Mouse (Mus musculus) gastrocnemius, postnatal 36 days (tissue): ENCODE results near the gene Mtch2. TPM values are rescaled to one million over a fixed set of nuclear protein-coding genes. Genes with fewer than 3 reads are reported as not detected.
"Not testable (repeated sequence)": the region's sequence is repeated elsewhere in the genome, so short reads cannot be mapped to it uniquely, and the experiment has no call there.

Source experiments
- DNase-seq, 2 experiments: peaks; one replicate each; pipeline ENCODE4 v3.0.0; 2022
- intact Hi-C: fragments of 180-260 bp; cut with DNase I; formaldehyde crosslinking; loops from one replicate; pipeline ENCODE4 v1.15.1; 2025
- long read RNA-seq, 2 experiments: library from polyadenylated mRNA; stranded (forward); transcript quantifications; one replicate each; pipeline ENCODE4 v2.0.0; 2021
- total RNA-seq, 2 experiments: library from RNA; stranded (reverse); gene quantifications; 2 replicates each; pipeline ENCODE4 v1.2.3; 2021

The Mtch2 gene
- 100 to 1,000 TPM; 133 to 153 TPM for total RNA-seq
- long read RNA-seq, experiment 1, transcript Mtch2-205 (13 exons, 2,596 nt): major isoform, 167 of 210 reads
- long read RNA-seq, experiment 1, partial matches to known transcripts: 16 of 210 reads
- long read RNA-seq, experiment 1, other reads (novel, unspliced or antisense): 23 of 210 reads
- long read RNA-seq, experiment 2, transcript Mtch2-205 (13 exons, 2,596 nt): major isoform, 230 of 267 reads
- long read RNA-seq, experiment 2, partial matches to known transcripts: 17 of 267 reads
- long read RNA-seq, experiment 2, other reads (novel, unspliced or antisense): 17 of 267 reads

DNA sequence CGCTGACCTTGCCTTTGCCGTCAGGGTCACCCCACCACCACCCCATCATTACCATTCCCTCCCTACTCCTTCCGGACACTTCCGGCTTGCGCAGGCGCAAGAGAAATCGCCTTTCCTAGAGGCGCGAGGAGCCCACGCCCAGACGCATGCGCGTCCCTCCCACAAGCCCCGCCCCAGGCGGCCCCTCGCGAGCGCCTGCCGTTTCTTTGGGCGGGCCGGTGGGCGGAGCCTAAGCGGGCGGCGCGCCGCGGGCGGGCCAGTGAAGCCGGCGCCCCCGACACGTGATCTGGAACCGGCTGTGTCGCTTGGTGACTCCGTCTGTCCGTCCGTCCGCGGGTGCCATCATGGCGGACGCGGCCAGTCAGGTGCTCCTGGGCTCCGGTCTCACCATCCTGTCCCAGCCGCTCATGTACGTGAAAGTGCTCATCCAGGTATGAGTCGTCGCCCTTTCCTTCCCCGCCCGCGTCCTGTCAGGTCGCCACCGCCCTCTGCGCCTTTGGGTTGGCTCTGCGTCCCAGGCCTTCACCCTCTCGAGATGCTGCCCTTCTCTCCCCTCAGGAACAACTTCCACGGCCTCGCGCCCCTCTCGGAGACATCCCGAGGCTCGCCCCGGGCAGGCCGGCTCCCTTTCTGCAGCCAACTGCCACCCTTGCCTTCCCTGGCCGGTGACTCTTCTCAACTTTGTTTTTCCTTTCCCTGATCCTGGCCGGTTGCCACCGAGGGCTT, at the start of gene Mtch2:
TSS of gene Mtch2 (plus strand) at position 201 of the 726 bp plus-strand sequence.
- intact Hi-C loops: no loop called here
- peak; percentile 98 to 99 for DNase-seq

DNA sequence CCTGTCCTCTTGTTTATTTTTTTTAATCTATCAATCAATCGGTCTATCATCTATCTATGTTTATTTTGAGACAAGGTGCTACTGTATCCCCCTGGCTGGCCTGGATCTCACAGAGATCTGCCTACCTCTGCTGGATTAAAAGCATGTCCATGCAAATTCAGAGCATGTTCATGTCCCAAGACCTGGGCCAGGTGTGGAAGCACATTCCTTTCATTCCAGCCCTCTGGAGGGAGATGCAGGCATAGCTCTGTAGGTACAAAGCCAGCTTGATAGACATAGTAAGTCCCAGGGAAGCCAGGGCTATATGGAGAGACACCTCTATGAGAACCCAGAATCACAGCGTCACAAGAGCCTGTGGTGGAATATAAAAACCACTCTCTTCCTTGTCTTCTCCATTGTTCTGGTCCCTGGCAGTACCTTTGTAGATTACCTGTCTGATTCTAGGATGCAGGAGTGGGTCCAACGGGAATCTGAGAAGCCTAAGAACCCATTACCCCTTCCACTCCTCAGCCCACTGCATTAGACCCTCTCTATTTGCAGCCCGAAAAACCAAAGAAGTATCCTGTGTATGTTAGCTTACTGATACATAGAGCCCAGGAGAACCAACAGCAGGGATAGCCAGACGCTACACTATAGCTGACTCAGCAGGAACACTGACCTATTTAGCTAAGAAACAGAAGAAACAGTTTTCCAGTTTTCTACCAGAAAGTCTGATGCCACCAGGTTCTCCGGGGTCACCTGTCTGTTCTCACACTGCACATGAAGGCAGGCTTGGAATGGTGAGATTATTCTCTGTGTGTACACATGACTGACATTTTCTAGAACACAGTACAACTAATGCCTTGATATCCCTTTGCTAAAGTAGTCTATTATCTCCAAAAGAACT, 38.5 kb upstream of the Mtch2 start:
- no peak for DNase-seq
- intact Hi-C loops: no loop called here

DNA sequence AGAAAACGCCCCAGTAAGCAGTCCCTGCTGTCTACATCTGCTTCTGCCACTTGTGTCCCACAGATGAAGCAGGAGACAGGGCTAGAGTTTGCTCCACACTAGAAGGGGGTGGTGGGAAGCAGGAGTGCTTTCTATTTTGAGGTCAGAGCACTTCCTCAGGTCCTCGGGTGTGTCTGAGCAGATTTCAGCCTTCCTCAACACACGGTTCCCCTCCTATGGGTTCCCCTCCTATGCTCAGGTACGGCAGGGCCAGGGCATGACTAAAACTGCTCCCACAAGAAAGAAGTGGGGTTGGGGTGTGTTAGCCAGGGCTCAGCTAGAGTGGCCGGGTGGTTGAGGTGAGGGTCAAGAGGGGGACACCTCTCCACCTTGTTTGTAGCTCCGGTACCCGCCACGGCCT, 36.2 kb upstream of the Mtch2 start:
- DNase-seq: no peak
- intact Hi-C loops: no loop called here

DNA sequence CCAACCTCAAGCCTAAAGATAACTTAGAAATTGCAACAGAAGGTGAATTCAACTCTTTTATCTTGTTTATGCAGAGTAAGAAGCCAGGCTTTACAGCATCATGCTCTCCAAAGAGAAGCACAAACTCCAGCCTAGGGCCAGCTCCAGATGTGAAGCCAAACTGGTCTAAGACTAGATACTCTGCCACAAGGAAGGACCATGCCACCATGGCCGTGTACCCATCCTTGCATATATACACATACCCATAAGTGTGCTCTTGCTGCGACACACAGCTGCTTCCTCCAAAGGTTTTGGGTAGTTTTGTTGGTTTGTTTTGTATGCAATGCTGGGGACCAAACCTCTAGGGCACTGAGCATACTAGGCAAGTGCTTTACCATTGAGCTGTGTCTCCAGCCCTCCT, 31.7 kb upstream of the Mtch2 start:
- intact Hi-C loops: no loop called here
- DNase-seq: no peak

DNA sequence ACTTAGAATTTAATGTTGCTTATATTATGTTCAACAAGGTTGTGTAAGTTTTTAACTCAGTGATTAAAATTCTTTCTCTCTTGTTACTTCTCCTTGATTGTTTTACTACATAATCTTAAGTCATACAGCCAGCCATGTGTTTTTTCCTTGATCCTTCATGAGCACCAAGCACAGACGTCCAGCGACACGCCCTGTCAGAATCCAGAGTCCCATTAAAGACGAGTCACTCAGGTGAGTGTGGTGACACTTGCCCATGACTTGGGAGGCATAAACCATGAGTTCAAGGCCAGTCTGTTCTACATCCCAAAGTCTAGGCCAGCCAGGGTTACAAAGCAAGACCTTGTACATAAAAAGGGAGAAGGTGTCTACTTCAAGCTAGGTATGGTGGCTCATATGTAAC, 30.8 kb upstream of the Mtch2 start:
- intact Hi-C loops: no loop called here

DNA sequence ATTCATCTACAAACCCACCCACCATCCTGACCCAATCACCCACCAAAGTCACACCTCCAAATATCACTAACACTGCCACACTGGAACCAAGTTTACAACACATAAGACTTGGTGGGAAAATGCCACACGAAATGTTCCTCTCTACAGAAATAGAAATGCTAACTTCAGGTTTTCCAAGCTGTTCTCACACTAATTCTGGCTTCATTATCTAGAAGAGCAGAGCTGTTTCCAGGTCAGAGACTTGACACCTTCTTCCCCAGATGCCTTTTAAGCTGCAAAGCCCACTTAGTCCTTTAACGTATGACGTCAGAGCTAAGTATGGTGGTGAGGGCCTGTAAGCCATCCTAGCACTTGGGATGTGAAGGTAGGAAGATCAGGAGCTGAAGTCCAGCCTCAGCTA, 28.2 kb upstream of the Mtch2 start:
- no peak for DNase-seq
- intact Hi-C loops: no loop called here

More for the DNA sequence above, 30.8 kb upstream of the Mtch2 start:
- no peak for DNase-seq

DNA sequence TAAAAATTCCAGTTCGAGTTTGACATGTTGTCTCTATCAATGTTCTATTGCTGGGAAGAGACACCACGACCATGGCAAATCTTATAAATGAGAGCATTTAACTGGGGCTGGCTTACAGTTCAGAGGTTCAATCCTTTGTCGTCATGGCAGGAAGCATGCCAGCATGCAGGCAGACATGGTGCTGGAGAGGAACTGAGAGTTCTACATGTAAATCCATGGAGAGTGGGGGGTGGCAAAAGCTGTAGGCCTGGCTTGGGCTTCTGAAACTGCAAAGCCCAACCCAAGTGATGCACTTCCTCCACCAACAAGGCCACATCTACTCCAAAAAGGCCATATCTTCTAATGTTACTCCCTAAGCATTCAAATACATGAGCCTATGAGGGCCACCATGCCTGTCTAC, 26.1 kb upstream of the Mtch2 start:
- intact Hi-C loops: no loop called here

DNA sequence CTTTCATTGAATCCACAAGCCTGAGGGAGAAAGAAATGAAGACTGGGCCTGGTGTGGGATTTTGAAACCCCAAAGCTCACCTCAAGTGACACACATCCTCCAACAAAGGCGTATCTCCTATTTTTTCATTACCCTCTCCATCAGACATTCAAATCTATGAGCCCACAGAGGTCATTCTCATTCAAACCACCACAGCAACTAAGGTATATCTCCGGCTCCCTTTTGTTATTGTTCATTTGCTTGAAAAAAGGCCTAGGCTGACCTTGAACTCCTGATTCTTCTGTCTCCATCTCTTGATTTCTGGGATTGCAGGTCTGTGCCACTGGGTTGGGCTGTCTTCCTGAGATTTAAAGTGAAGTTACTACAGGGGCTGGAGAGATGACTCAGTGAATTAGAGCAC, 24.0 kb upstream of the Mtch2 start:
- DNase-seq: no peak
- intact Hi-C loops: no loop called here

More for the DNA sequence above, 26.1 kb upstream of the Mtch2 start:
- DNase-seq: no peak

DNA sequence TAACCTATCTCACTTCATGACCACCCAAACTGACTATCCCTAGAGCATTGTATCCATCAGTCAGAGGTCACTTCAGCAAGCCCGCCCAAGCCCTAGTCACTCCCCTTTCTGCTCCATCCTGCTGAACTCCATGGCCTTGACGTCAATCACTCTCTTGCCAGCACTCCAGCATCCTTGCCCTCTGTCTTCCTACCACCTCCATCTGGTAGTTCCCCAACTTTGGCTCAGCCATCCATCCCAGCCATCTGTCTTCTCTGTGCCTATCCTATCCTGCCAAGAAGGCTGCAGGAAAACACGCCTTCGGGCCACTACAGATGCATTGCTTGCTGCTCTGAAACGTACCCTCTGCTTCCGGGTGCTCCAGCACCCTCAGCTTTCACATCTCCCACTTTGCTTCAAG, 23.2 kb upstream of the Mtch2 start:
- DNase-seq: no peak
- intact Hi-C loops: no loop called here

DNA sequence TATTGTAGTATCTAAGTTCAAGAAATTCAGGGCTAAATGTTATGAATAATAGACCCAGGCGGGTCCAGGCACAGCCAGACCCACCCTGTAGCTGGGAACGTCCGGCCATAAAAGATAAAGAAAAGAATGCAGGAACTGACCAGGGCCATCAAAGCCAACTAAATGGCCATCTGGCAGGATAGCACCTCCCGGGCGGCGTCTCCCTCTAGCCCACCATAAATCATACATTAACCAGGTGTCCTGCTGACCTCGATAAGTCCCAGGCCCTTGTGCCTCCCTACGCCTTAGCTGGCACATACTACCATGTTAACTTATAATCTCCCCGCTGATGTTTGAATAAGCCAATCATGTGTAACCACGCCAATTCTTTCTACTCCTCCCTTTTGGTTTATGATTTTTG, 22.4 kb upstream of the Mtch2 start:
- intact Hi-C loops, DNase-seq: not testable (repeated sequence)

DNA sequence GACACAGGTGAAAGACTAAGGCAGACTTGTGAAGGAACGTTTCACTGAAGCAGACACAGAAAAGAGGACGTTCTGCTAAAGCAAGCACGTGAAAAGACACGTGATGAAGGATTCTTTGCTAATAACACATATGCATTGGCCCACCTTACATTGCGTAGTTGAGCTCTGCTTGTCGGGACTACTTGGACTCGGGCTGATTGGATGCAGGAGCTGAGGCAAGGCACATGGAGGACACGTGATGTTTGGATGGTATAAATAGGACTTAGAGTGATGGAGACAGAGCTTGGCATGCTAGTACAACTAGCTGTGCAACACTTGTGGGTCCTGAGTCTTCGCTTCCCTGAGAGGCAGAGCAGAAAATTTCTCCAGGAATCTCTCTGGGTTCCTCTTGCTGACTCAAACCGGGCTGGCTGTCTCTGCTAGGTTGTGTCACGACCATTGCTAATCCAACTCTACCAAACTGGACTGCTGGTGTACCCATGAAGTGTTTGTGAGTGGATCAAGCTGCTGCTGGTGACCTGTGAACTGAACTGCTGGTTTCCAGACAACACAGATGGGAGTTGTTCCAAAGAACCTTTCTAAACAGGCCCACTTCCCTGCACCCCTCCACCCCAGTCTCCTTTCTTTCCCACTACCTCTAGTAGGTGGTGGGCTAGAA, 21.3 kb upstream of the Mtch2 start:
- DNase-seq: no peak
- intact Hi-C loops: no loop called here

DNA sequence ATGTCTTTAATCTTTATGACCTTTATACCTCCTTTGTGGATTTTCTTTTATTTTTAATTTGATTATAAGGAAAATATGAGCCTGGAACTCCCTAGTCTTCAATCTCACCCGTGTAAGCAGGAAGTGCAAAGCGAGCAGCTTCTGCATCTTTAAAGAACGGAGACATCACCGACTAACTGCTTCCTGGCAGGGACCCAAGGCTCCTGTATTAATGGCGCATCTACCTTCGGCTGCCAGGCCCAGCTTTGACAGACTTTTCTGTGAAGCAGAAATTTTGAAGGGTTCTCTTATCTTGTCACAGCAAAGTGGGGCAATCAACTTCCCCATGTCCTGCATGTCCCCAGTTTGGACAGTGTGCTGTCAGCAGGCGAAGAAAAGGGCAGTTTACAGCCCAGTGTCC, 18.2 kb upstream of the Mtch2 start:
- intact Hi-C loops: no loop called here

DNA sequence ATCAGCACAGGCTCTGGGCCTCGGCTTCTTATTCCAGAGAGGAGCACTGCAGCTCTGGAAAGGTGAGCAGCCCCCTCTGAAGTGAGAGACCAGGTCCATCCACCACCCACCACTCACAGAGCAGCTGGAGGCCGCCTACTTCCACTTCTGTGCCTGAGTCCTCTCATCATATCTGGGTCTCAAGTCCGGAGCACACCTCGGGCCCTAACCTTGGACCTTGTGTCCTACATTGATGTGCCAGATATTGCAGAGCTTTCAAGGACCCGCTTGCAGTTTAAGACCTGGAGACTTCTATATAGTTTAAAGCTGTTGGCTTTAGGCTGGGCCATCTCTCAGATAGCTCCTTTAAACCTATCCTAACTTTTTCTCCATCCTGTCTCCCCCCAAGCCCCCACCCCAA, 13.5 kb upstream of the Mtch2 start:
- intact Hi-C loops: no loop called here
- no peak for DNase-seq

More for the DNA sequence above, 18.2 kb upstream of the Mtch2 start:
- DNase-seq: no peak

DNA sequence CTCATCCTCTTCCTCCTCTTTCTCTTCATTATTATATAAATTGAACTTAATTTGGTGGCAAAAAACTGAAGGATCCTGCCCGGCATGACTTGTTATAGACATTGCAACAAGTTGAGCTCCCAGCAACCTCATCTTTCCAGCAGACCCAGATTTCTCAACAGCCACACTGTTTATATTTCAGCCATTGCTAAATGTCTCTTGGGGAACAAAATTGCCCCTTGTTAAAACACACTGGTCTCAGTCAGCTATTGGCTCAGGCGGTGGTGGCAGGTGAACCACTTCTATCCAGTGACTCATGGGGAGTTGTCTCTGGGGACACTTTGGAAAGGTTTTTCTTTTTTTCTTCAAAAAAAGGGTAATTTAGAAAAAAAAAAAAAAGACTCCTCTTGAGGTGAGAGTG, 8.3 kb upstream of the Mtch2 start:
- no peak for DNase-seq
- intact Hi-C loops: no loop called here

DNA sequence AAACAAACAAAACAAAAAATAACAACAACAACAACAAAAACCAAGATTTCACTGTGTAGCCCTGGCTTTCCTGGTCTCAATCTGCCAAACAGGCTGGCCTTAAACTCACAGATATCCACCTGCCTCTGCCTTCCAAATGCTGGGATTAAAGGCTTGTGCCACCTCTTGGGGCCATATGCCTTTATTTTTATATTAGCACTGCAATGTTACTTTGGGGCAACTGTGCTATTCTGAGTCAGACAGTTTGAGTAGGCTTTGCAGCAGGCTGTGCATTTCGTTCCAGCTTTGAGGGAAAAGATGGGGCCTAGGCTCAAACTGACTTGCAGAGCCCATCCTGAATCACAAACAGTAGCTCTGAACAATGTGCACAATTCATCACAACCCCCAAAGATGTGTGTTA, 3.3 kb upstream of the Mtch2 start:
- intact Hi-C loops: no loop called here
- no peak for DNase-seq

DNA sequence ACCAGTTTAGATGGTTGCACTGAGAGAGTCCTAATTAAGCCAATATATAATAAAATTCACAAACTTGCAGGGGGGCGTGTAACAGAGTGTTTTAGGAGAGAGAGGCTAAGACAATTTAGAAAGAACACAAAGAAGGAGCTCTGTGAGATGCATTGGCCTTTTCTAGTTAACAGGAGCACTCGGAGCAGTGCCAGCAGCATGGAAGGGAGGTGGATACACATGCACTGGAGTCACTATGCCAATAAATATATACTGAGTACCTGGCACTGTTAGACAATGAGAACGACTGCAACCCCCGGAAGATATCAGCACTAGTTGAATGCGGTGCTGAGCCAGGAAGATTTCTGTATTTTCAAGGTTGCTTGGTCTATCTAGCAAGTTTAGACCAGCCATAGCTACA, 2.7 kb upstream of the Mtch2 start:
- intact Hi-C loops: no loop called here
- no peak for DNase-seq

DNA sequence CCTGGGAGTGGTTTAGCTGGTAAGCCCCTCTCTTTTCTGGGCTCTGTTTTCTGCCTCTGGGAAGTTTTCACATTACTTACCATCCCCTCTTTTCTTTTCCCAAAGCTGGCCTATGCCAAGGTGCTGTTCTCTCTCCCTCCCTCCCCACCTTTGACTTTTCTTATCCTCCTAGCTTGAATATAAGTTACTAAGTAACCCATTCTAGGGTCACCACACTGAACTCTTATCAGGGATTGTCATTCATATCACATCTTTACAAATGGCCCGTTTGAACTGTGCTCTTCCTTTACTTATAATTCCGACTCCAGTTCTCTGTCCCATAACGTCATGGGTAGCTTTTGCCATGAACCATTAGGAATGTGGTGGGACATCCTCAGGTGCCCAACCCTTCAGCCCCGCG, 1.7 kb upstream of the Mtch2 start:
- no peak for DNase-seq
- intact Hi-C loops: no loop called here

DNA sequence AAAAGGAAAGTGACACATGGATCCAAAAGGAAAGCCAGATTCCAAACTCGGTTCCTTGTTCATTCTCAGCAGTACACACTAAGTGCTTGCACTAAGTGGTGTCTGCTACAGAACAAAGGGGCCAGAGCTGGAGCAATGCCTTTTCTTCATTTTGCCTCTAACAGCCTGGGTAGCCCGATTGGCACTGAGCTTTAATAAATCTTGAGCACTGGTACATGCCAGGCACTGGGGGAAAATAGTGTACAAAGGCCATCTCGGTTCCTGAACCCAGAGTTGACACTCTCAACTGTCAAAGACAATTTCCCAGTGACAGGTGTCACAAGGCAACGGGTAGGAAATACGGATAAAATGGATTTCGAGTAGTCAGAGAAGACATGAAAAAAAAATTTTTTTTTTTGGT, 784 bp upstream of the Mtch2 start:
- DNase-seq: no peak

DNA sequence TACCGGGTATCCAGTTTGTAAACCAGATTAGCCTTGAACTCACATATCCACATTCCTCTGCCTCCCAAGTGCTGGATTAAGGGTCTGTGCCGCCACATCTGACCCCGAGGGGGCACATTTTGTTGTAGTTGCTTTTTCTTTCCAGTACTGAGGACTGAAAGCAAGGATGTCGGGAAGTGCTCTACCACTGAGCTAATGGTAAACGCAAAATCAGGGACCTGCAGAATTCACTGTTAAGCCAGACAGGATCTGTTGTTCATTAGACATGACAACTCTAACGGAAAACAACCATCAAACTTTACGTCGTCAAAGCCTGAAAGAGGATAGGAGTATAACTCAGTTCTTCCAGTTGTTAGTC, 379 bp upstream of the Mtch2 start:
- intact Hi-C loops: no loop called here
- DNase-seq: no peak

More for the DNA sequence above, 784 bp upstream of the Mtch2 start:
- intact Hi-C loops: no loop called here

DNA sequence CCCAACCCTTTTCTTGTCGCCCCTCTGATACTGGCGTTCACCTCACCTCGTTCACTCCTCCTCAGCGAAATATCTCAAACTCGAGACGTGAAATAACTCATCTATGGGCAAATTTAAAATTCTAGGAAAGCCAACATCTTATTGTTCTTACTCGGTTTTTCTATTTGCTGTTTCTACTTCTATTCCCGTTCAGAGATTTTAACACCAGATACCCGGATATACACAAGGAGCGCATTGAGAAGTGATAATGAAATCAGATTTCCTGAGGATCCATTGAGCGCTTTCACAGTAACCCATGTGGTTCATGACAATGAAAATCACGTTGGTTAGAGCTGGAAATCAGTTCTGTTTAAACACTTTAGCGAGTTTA, 711 bp downstream of the Mtch2 start:
- no peak for DNase-seq
- intact Hi-C loops: no loop called here

DNA sequence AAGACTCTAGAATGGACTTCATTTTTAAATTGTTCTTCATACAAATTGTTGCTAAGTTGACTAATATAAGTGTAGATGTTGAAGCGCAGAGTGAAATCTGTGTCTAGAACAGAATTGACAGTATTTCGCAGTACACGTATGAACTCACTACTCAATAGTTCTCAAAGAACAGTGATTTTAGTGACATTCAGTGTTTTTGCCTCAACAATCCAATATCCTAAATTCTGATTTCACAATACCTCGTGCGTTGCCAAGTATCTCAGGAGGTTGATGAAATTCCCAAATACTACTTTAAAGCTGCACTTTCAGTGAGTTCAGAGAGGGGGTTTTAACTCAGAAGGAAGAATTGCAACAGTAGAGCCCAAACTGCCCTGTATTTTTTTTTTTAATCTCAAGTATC, 1.4 kb downstream of the Mtch2 start:
- intact Hi-C loops: no loop called here
- DNase-seq: no peak
